ENCODE assay signal across 21 mouse cellular contexts in genomic region chr17:64608923-64609598, GRCm38 (mm10). TPM values are rescaled to one million over a fixed set of nuclear protein-coding genes. Genes with fewer than 3 reads are reported as not detected.
A peak's percentile ranks its signal among the peaks of the same experiment; 100 is the strongest.
DNase-seq lines count a peak whose midpoint lies in the region; ATAC-seq and TF ChIP-seq lines count a peak whose summit lies in the region.
"Had no signal": no experiment of that assay in that cellular context is flagged by ENCODE, and none has a peak within 500 bp of the region (broad histone marks: within the 10 kb centered on the region; RNA-seq: fewer than 3 reads in every experiment).

No protein-coding gene starts in this region.

- H3K79me2 ChIP-seq in heart, adult 2 months (replicated peaks; ENCODE audit: control insufficient read depth, insufficient read depth, low read length) = peaks cover 4% of the 10 kb centered on the region; the same call in 1 of the 2 replicates
- peaks cover 39% of the 10 kb centered on the region for H3K79me2 ChIP-seq in liver, adult 2 months (ENCODE audit: control insufficient read depth, insufficient read depth, low read length)

- no peak for DNase-seq in heart, adult 2 months
- peak; percentile 36 for DNase-seq in liver, adult 2 months (ENCODE audit: extremely low read depth, low read depth, low spot score)
- DNase-seq in lung, postnatal 10 days = peak; percentile 26
- DNase-seq in lung, adult 18-20 months = no peak
- DNase-seq in frontal cortex, postnatal 10 days (ENCODE audit: low spot score in 2 of 2) = no peak
- DNase-seq: adrenal gland, postnatal 10 days; cerebellum, adult 11-12 months; cerebellum, postnatal 36 days; gastrocnemius, adult 2 months; heart, postnatal 14 days; retina, postnatal 1 day; right cerebral cortex, postnatal 4 days had no signal

- H3K4me1 ChIP-seq in heart, adult 2 months (ENCODE audit: control insufficient read depth, insufficient read depth, low read length) = peaks cover 12% of the 10 kb centered on the region
- H3K4me1 ChIP-seq in heart, embryonic 12.5 days (replicated peaks) = peaks cover 9% of the 10 kb centered on the region; the same call in 1 of the 2 replicates
- peaks cover 43% of the 10 kb centered on the region for H3K4me1 ChIP-seq in liver, adult 2 months (ENCODE audit: control insufficient read depth, insufficient read depth, low read length)
- peaks cover 35% of the 10 kb centered on the region for H3K4me1 ChIP-seq in liver, embryonic 12.5 days

- no peak overlapping the region for H3K9ac ChIP-seq in heart, adult 2 months (ENCODE audit: low read depth, low read length)
- H3K9ac ChIP-seq in heart, embryonic 12.5 days = no peak overlapping the region
- no peak overlapping the region for H3K9ac ChIP-seq in liver, adult 2 months (ENCODE audit: low read depth, low read length)
- no peak overlapping the region for H3K9ac ChIP-seq in liver, embryonic 12.5 days
- H3K9ac ChIP-seq: embryonic facial prominence, embryonic 15.5 days; hindbrain, embryonic 14.5 days; midbrain, embryonic 15.5 days had no signal

- peaks cover 52% of the 10 kb centered on the region for H3K36me3 ChIP-seq in heart, adult 2 months (ENCODE audit: control insufficient read depth, insufficient read depth, low read length)
- 0 out of 2 replicates have a peak, but pooled peaks cover 5% of the 10 kb centered on the region for H3K36me3 ChIP-seq in heart, embryonic 12.5 days
- H3K36me3 ChIP-seq in liver, adult 2 months (ENCODE audit: control insufficient read depth, insufficient read depth, low read length) = peaks cover 44% of the 10 kb centered on the region
- H3K36me3 ChIP-seq in liver, embryonic 12.5 days = peaks cover 5% of the 10 kb centered on the region; the same call in 1 of the 2 replicates
- H3K36me3 ChIP-seq: embryonic facial prominence, embryonic 15.5 days; G1E; midbrain, embryonic 15.5 days had no signal

- no peaks in the 10 kb centered on the region for H3K9me3 ChIP-seq in heart, embryonic 12.5 days (replicated peaks)
- no peaks in the 10 kb centered on the region for H3K9me3 ChIP-seq in liver, embryonic 12.5 days (replicated peaks)
- H3K9me3 ChIP-seq: embryonic facial prominence, embryonic 15.5 days; megakaryocyte, embryonic 14.5 days; midbrain, embryonic 15.5 days had no signal

- no peak for TF ChIP-seq POLR2A in heart, adult 2 months (IDR thresholded peaks at IDR 0.05; ENCODE audit: insufficient read depth, low read depth, low read length)
- no peak for TF ChIP-seq POLR2A in liver, adult 2 months (IDR thresholded peaks at IDR 0.05; ENCODE audit: extremely low read depth, insufficient read depth, low read length)

- H3K27ac ChIP-seq in heart, adult 2 months = peak overlapping the region; percentile 48
- no peak overlapping the region for H3K27ac ChIP-seq in heart, embryonic 12.5 days (ENCODE audit: poor library complexity, severe bottlenecking)
- peak overlapping the region; percentile 77 for H3K27ac ChIP-seq in liver, adult 2 months (replicated peaks; ENCODE audit: insufficient read depth, low read depth, low read length)
- H3K27ac ChIP-seq in liver, embryonic 12.5 days = no peak overlapping the region
- H3K27ac ChIP-seq: hindbrain, embryonic 14.5 days; midbrain, embryonic 15.5 days had no signal

- no peak overlapping the region for H3K4me3 ChIP-seq in heart, adult 2 months
- no peak overlapping the region for H3K4me3 ChIP-seq in heart, embryonic 12.5 days
- no peak overlapping the region for H3K4me3 ChIP-seq in liver, adult 2 months (ENCODE audit: insufficient read depth, low read depth, low read length)
- H3K4me3 ChIP-seq in liver, embryonic 12.5 days = no peak overlapping the region
- H3K4me3 ChIP-seq: embryonic facial prominence, embryonic 15.5 days; gastrocnemius, adult 2 months; megakaryocyte, embryonic 14.5 days; midbrain, embryonic 15.5 days had no signal

- intact Hi-C loops in heart, adult 2 months (cut with DNase I) = loop anchor here (10.0 kb wide), 2 partner anchors 266 to 744 kb away; partner anchors contain the start of genes A930002H24Rik and Fer

- no peak overlapping the region for H3K4me2 ChIP-seq in heart, embryonic 12.5 days
- H3K4me2 ChIP-seq in liver, embryonic 12.5 days = no peak overlapping the region
- H3K4me2 ChIP-seq: embryonic facial prominence, embryonic 15.5 days; hindbrain, embryonic 14.5 days; midbrain, embryonic 15.5 days had no signal

- no peak for TF ChIP-seq EP300 in heart, adult 2 months (IDR thresholded peaks at IDR 0.05; ENCODE audit: insufficient read depth, low read depth, low read length)

- peak; percentile 43 for TF ChIP-seq CTCF in heart, adult 2 months (IDR thresholded peaks at IDR 0.05)
- TF ChIP-seq CTCF in liver, adult 2 months (IDR thresholded peaks at IDR 0.05; ENCODE audit: low read depth, low read length) = no peak

- H3K27me3 ChIP-seq in heart, adult 2 months (ENCODE audit: control insufficient read depth, insufficient read depth, low read length) = no peaks in the 10 kb centered on the region
- H3K27me3 ChIP-seq in heart, embryonic 12.5 days (replicated peaks) = 0 out of 2 replicates have a peak, but pooled peaks cover 3% of the 10 kb centered on the region
- no peaks in the 10 kb centered on the region for H3K27me3 ChIP-seq in liver, adult 2 months (ENCODE audit: control insufficient read depth, insufficient read depth, low read length)
- H3K27me3 ChIP-seq in liver, embryonic 12.5 days (replicated peaks) = no peaks in the 10 kb centered on the region
- H3K27me3 ChIP-seq: embryonic facial prominence, embryonic 15.5 days; megakaryocyte, embryonic 14.5 days; midbrain, embryonic 15.5 days had no signal

- no peak for ATAC-seq in heart, embryonic 12.5 days (ENCODE audit: insufficient number of reproducible peaks, low FRiP score)
- no peak for ATAC-seq in liver, embryonic 12.5 days
- peak; percentile 31; the same call in 1 of the 2 replicates for ATAC-seq in neutrophil, adult 5-6 weeks (ENCODE audit: extremely low read depth, insufficient number of reproducible peaks, low FRiP score, poor library complexity, severe bottlenecking)
- ATAC-seq: activated CD4-positive, CD25-positive, alpha-beta regulatory T cell, adult 4 months; midbrain, embryonic 15.5 days had no signal

- 39% methylated on average over 6 of the region's 6 CpGs for WGBS in heart, adult 2 months
- 64% methylated on average over 6 of the region's 6 CpGs for WGBS in heart, embryonic 12.5 days
- 54% methylated on average over 6 of the region's 6 CpGs for WGBS in liver, adult 2 months
- WGBS in liver, embryonic 12.5 days (ENCODE audit: insufficient replicate concordance) = 54% methylated on average over 6 of the region's 6 CpGs

RNA-seq across cellular contexts. Expression of gene Man2a1, which starts 8.5 kb away (rescaled TPM):
- 10 to 100 TPM; 17.2 to 18.5 TPM for total RNA-seq in heart, adult 2 months (2021)
- polyA plus RNA-seq in heart, adult 2 months (2012; rRNA removed) = 4.7 and 13.7 TPM in 2 replicates
- polyA plus RNA-seq in heart, embryonic 12.5 days (2016; fragmentation: Nextera tagmentation; extraction: Ambion mirVana) = 5.3 and 7.2 TPM in 2 replicates
- 93.6 and 109 TPM in 2 replicates for total RNA-seq in liver, adult 2 months (2014; rRNA removed)
- 25.4 and 34.5 TPM in 2 replicates for polyA plus RNA-seq in liver, adult 2 months (2012; rRNA removed)
- polyA plus RNA-seq in liver, embryonic 12.5 days (2016; fragmentation: Nextera tagmentation; extraction: Ambion mirVana) = 5.9 and 7.3 TPM in 2 replicates
- total RNA-seq in neutrophil, adult 5-6 weeks (2017) = 59.3 and 69.0 TPM in 2 replicates
- total RNA-seq: G1E had no signal
- polyA plus RNA-seq: G1E had no signal

Comparison
In these comparisons a context has a peak if more than half of its experiments do, and no peak if none do; other contexts are left out.
1. DNase-seq: peak in liver, adult 2 months (single experiment) and lung, postnatal 10 days (single experiment); none in heart, adult 2 months (0 of 2), lung, adult 18-20 months (0 of 2) and frontal cortex, postnatal 10 days (0 of 2).
2. H3K27ac ChIP-seq: peak in heart, adult 2 months (single experiment) and liver, adult 2 months (single experiment); none in heart, embryonic 12.5 days (single experiment) and liver, embryonic 12.5 days (single experiment).